Mouse (Mus musculus) cortical plate, adult 2 months (tissue): ENCODE results near the gene Mcat.

Experiments used
- CTCF ChIP-seq: fragments of 200-500 bp; IDR thresholded peaks from 2 replicates; pipeline ENCODE4 v1.5.1; 2011; ENCODE audit warnings: mild to moderate bottlenecking, control low read depth, low read length; ENCODE audit not compliant: insufficient read depth; ENCODE audit errors: extremely low read depth
- POLR2A ChIP-seq: fragments of 200-500 bp; IDR thresholded peaks from 2 replicates; pipeline ENCODE4 v1.6.1; 2011; ENCODE audit warnings: mild to moderate bottlenecking, low read length, control low read depth; ENCODE audit not compliant: insufficient read depth; ENCODE audit errors: extremely low read depth

DNA sequence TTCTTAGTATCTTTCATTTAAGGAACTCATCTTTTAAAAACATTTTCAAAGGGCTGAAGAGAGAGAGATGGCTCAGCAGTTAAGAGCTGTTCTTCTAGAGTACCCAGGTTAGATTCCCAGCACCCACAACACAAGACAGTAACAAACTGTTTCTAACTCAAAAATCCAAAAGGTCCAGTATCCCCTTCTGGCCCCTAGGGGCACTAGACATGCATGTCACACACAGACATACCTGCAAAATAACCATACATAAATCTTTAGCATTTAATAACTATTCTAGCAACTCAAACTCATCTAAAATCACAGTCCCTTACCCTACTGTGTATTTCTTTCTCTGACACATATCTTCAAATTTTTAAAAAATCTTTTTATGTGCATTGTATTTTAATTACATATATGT, 9.8 kb downstream of the Mcat start:
- TF ChIP-seq CTCF, result no peak
- TF ChIP-seq POLR2A, result no peak
